Mouse (Mus musculus) lung, adult 2 months (tissue): ENCODE results near the gene Cmklr1.

Experiments used
- CTCF ChIP-seq: fragments of 200-500 bp; IDR thresholded peaks from 2 replicates; pipeline ENCODE4 v1.5.1; 2011; ENCODE audit warnings: mild to moderate bottlenecking, low read length, control low read depth; ENCODE audit not compliant: insufficient read depth
- POLR2A ChIP-seq: fragments of 200-500 bp; IDR thresholded peaks from 2 replicates; pipeline ENCODE4 v1.6.1; 2011; ENCODE audit warnings: low read depth, mild to moderate bottlenecking, control low read depth, low read length, borderline replicate concordance; ENCODE audit errors: extremely low read depth

- TF ChIP-seq POLR2A (no peak), CTCF (no peak)
Measured at GRCm38 (mm10) chr5:113694000-113694399, 43.8 kb upstream of the Cmklr1 start.
